Mouse (Mus musculus): ENCODE data around the gene Adcy2. TPM values are rescaled to one million over a fixed set of nuclear protein-coding genes. Genes with fewer than 3 reads are reported as not detected.

Gene Adcy2
- total and polyA plus RNA-seq, 3 experiments: not detected

DNA sequence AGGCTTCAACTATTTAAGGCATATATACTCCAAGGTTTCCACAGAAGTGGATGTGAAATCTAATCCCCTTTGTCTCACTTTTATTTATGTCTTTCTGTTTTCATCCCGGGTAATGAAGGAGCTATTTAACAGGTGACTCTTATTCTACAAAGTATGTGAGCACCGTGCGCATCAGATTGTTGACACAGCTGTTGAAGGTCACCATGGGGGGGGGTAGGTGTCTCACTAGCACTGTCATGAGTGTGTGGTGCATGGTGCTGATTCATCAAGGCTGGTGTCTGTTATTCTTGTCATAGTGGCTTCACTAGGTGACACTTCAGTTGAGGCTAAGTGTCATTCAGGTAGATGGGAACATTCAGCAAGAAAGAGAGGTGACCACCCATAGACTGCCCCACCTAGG is 234.7 kb downstream of the Adcy2 start:
- H3K4me3 ChIP-seq (replicated peaks in 1 of 3; ENCODE audit: low read depth in 2 of 3, low read length in 2 of 3, poor library complexity in 1 of 3): no peak overlapping the region
- in situ Hi-C loops (cut with MboI; ENCODE audit: low pct_ligation_motif_present, low pct_unique_long_range_greater_than_20kb, low sequenced_read_pairs) (no loop called here), dilution Hi-C loops (cut with MboI; ENCODE audit: extremely low pct_ligation_motif_present, extremely low pct_unique_long_range_greater_than_20kb, low sequenced_read_pairs) (no loop called here)
- no peak for TF ChIP-seq RCOR1 (conservative IDR thresholded peaks at IDR 0.05; ENCODE audit: low read depth, low read length)
- TF ChIP-seq ELF1 (IDR thresholded peaks at IDR 0.05; ENCODE audit: low read depth, low read length): no peak
- TF ChIP-seq TCF12 (IDR thresholded peaks at IDR 0.05; ENCODE audit: low read depth, low read length): no peak
- TF ChIP-seq JUND (conservative IDR thresholded peaks at IDR 0.05; ENCODE audit: low read depth, low read length): no peak
- TF ChIP-seq PAX5 (IDR thresholded peaks at IDR 0.05; ENCODE audit: low read length): no peak
- no peak for TF ChIP-seq USF2 (conservative IDR thresholded peaks at IDR 0.05; ENCODE audit: low read depth, low read length)
- no peak for TF ChIP-seq HCFC1 (IDR thresholded peaks at IDR 0.05; ENCODE audit: low read depth, low read length)
- TF ChIP-seq MXI1 (IDR thresholded peaks at IDR 0.05; ENCODE audit: low read depth, low read length): no peak
- no peak for TF ChIP-seq ETS1 (conservative IDR thresholded peaks at IDR 0.05; ENCODE audit: low read depth, low read length)
- no peak for TF ChIP-seq MYC (IDR thresholded peaks at IDR 0.05; ENCODE audit: low read depth, low read length)
- no peaks in the 10 kb centered on the region for H3K79me2 ChIP-seq (replicated peaks; ENCODE audit: control insufficient read depth, extremely low read depth, insufficient read depth, poor library complexity, severe bottlenecking)
- H3K27me3 ChIP-seq (replicated peaks): no peaks in the 10 kb centered on the region
- no peaks in the 10 kb centered on the region for H3K4me1 ChIP-seq (ENCODE audit: control insufficient read depth in 1 of 2, insufficient read depth in 2 of 2)
- peaks cover 63% of the 10 kb centered on the region for H3K9me3 ChIP-seq (replicated peaks; ENCODE audit: low read length)
- no peak overlapping the region for H3K9ac ChIP-seq (ENCODE audit: insufficient read depth, low read depth)
- H3K4me2 ChIP-seq (ENCODE audit: insufficient read depth, low read depth, poor library complexity, severe bottlenecking): no peak overlapping the region
- H3K27ac ChIP-seq (ENCODE audit: insufficient read depth, low read depth): no peak overlapping the region
- DNase-seq (ENCODE audit: extremely low read depth): no peak
- H3K36me3 ChIP-seq (replicated peaks in 1 of 2; ENCODE audit: control insufficient read depth in 1 of 2, insufficient read depth in 1 of 2, low read length in 1 of 2): no peaks in the 10 kb centered on the region

DNA sequence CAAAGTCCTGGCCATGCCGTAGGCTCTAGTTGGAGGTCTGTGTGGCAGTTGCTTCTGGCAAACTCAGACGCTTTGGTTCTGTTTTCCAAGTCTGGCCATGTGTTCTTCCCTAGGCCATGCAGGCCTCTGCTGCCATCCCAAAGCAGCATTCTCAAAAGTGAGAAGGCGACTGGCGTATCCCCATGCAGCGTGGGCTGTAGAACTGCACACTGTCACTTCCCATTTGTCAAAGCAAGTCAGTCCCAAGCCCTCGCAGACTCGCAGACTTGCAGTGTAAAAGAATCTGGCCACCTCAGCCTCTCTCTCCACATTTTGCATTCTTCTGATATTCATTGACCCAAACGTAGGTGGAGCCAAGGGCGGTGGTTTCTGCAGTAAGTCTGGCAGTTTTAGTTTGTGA is 249.5 kb downstream of the Adcy2 start:
- peaks cover 79% of the 10 kb centered on the region for H3K9me3 ChIP-seq (replicated peaks; ENCODE audit: low read length)
- no peaks in the 10 kb centered on the region for H3K79me2 ChIP-seq (replicated peaks; ENCODE audit: control insufficient read depth, extremely low read depth, insufficient read depth, poor library complexity, severe bottlenecking)
- H3K4me3 ChIP-seq (replicated peaks in 1 of 3; ENCODE audit: low read depth in 2 of 3, low read length in 2 of 3, poor library complexity in 1 of 3): no peak overlapping the region
- H3K27me3 ChIP-seq (replicated peaks): no peaks in the 10 kb centered on the region
- dilution Hi-C loops (cut with MboI; ENCODE audit: extremely low pct_ligation_motif_present, extremely low pct_unique_long_range_greater_than_20kb, low sequenced_read_pairs) (no loop called here), in situ Hi-C loops (cut with MboI; ENCODE audit: low pct_ligation_motif_present, low pct_unique_long_range_greater_than_20kb, low sequenced_read_pairs) (no loop called here)
- H3K4me2 ChIP-seq (ENCODE audit: insufficient read depth, low read depth, poor library complexity, severe bottlenecking): no peak overlapping the region
- H3K36me3 ChIP-seq (replicated peaks in 1 of 2; ENCODE audit: control insufficient read depth in 1 of 2, insufficient read depth in 1 of 2, low read length in 1 of 2): no peaks in the 10 kb centered on the region
- no peaks in the 10 kb centered on the region for H3K4me1 ChIP-seq (ENCODE audit: control insufficient read depth in 1 of 2, insufficient read depth in 2 of 2)
- no peak for TF ChIP-seq NRF1 (IDR thresholded peaks at IDR 0.05; ENCODE audit: low read depth, low read length)
- TF ChIP-seq CTCF (conservative IDR thresholded peaks at IDR 0.05 in 1 of 2, IDR thresholded peaks at IDR 0.05 in 1 of 2; ENCODE audit: low read depth in 2 of 2, low read length in 2 of 2): no peak
- no peak for TF ChIP-seq NELFE (IDR thresholded peaks at IDR 0.05; ENCODE audit: low read depth, low read length)
- TF ChIP-seq POLR2A (IDR thresholded peaks at IDR 0.05; ENCODE audit: low read depth, low read length): no peak
- TF ChIP-seq MXI1 (IDR thresholded peaks at IDR 0.05; ENCODE audit: low read depth, low read length): no peak
- no peak for TF ChIP-seq ZNF384 (IDR thresholded peaks at IDR 0.05; ENCODE audit: low read depth, low read length)
- TF ChIP-seq MAX (IDR thresholded peaks at IDR 0.05; ENCODE audit: low read length): no peak
- TF ChIP-seq JUND (conservative IDR thresholded peaks at IDR 0.05; ENCODE audit: low read depth, low read length): no peak
- TF ChIP-seq BHLHE40 (IDR thresholded peaks at IDR 0.05; ENCODE audit: low read depth, low read length): no peak
- no peak for TF ChIP-seq RCOR1 (conservative IDR thresholded peaks at IDR 0.05; ENCODE audit: low read depth, low read length)
- no peak overlapping the region for H3K9ac ChIP-seq (ENCODE audit: insufficient read depth, low read depth)
- DNase-seq (ENCODE audit: extremely low read depth): no peak
- H3K27ac ChIP-seq (ENCODE audit: insufficient read depth, low read depth): no peak overlapping the region
